Mouse (Mus musculus) forebrain, embryonic 10.5 days (tissue): ENCODE results near the gene Tctex1d4. TPM values are rescaled to one million over a fixed set of nuclear protein-coding genes. Genes with fewer than 3 reads are reported as not detected.

Experiments
- DNase-seq: peaks from one replicate; pipeline ENCODE4 v3.0.0-alpha.2; 2017; ENCODE audit warnings: low spot score; ENCODE audit errors: extremely low spot score
- H3K27ac ChIP-seq: fragments of 300-500 bp; sonication (generic); 2 replicates; pipeline ENCODE4 v1.5.1; 2016; ENCODE audit warnings: mild to moderate bottlenecking
- H3K27me3 ChIP-seq: fragments of 300-500 bp; sonication (generic); 2 replicates; pipeline ENCODE4 v1.6.1; 2016; ENCODE audit warnings: mild to moderate bottlenecking; ENCODE audit not compliant: poor library complexity, severe bottlenecking
- H3K36me3 ChIP-seq: fragments of 300-500 bp; sonication (generic); replicated peaks from 2 replicates; pipeline ENCODE4 v1.6.1; 2016; ENCODE audit warnings: mild to moderate bottlenecking, moderate library complexity
- H3K4me1 ChIP-seq: fragments of 300-500 bp; sonication (generic); 2 replicates; pipeline ENCODE4 v1.6.1; 2016
- H3K4me3 ChIP-seq: fragments of 300-500 bp; sonication (generic); 2 replicates; pipeline ENCODE4 v1.5.1; 2016; ENCODE audit warnings: mild to moderate bottlenecking, moderate library complexity
- H3K9me3 ChIP-seq: fragments of 300-500 bp; sonication (generic); 2 replicates; pipeline ENCODE4 v1.6.1; 2016; ENCODE audit warnings: mild to moderate bottlenecking, moderate library complexity
- WGBS: fragments of 180-500 bp; shearing (Covaris S2); methylation state at CpG from one replicate; pipeline ENCODE4 v1.1.7; 2016; 5-methylcytosine and 5-hydroxymethylcytosine counted together
- polyA plus RNA-seq: library from polyadenylated mRNA; unstranded; fragments of >200 nt; fragmentation: Nextera tagmentation; extraction: Ambion mirVana; gene quantifications from 2 replicates; pipeline ENCODE4 v1.2.1, GENCODE M21; 2016

The Tctex1d4 gene
- polyA plus RNA-seq, 1 experiment from 2014 or later, result not detected

DNA sequence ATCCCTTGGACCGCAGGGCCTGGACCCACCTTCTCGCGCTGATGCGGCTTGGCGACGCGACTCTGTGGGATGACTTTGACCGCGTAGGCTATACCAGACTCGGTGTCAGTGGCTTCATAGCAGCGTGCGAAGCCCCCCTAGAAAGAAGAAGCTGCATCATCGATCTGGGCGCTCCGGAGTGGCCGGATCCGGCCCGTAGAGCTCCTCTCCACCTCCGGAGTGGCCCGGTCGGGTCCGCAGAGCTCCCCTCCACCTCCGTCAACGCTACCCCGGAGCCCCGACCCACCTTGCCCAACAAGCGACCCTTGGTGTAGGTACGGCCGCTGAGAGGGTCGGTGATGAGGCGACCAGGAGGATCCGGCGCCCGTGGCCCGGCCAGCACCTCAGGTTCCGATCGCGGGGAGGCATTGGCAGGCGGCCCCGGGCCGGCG is 6.8 kb downstream of the Tctex1d4 start:
- H3K4me1 ChIP-seq, result peaks cover 67% of the 10 kb centered on the region

GRCm38 (mm10) chr4:117133817-117134600 is 7.4 kb downstream of the Tctex1d4 start, which contains the start of gene Plk3:
Plk3 (minus strand) TSS chr4:117133963.
- 2% methylated on average over 41 of the region's 48 CpGs for WGBS
- peak within 1 kb of the TSS; percentile 92 for H3K4me3 ChIP-seq
- peaks cover 55% of the 10 kb centered on the region for H3K27me3 ChIP-seq
- H3K27ac ChIP-seq, result peak within 1 kb of the TSS; percentile 86
- no peaks in the 10 kb centered on the region for H3K9me3 ChIP-seq
- peaks cover 16% of the 10 kb centered on the region for H3K36me3 ChIP-seq
- DNase-seq, result peak; percentile 95
- peaks cover 73% of the 10 kb centered on the region for H3K4me1 ChIP-seq

More for the DNA sequence above, 6.8 kb downstream of the Tctex1d4 start:
- Histone ChIP-seq H3K36me3 (peaks cover 22% of the 10 kb centered on the region), H3K4me3 (peak overlapping the region; percentile 92), H3K27me3 (peaks cover 61% of the 10 kb centered on the region), H3K9me3 (no peaks in the 10 kb centered on the region), H3K27ac (peak overlapping the region; percentile 86)
- 1% methylated on average over 42 of the region's 42 CpGs for WGBS
- peak; percentile 52 for DNase-seq

DNA sequence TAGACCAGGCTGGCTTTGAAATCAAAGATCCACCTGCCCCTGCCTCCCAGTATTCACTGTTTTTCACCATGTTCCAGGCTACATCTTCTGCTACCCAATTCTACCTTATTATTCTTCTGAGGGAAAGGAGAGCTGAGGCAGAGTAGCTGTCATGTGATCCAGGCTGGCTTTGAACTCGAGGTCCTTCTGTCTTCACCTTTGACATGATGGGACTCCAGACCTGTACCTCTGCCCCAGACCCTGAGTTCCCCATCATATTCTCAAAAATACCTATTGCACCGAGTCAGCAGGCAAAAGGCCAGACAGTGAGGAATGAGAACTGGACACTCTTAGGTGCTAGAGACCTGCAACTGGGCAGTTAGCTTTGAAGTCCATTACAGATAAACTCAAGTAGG is 8.0 kb downstream of the Tctex1d4 start:
- 34% methylated on average over 2 of the region's 2 CpGs for WGBS
- peaks cover 50% of the 10 kb centered on the region for H3K27me3 ChIP-seq
- no peaks in the 10 kb centered on the region for H3K9me3 ChIP-seq
- H3K4me3 ChIP-seq, result peak overlapping the region; percentile 92; the same call in 1 of the 2 replicates
- no peak for DNase-seq
- H3K36me3 ChIP-seq, result peaks cover 10% of the 10 kb centered on the region
- H3K27ac ChIP-seq, result peak overlapping the region; percentile 86; the same call in 1 of the 2 replicates
- peaks cover 76% of the 10 kb centered on the region for H3K4me1 ChIP-seq

GRCm38 (mm10) chr4:117136034-117136433 is 9.4 kb downstream of the Tctex1d4 start:
- H3K4me1 ChIP-seq, result peaks cover 62% of the 10 kb centered on the region
- H3K36me3 ChIP-seq, result no peaks in the 10 kb centered on the region
- peaks cover 36% of the 10 kb centered on the region for H3K27me3 ChIP-seq
- DNase-seq, result no peak
- whole genome bisulfite sequencing, result 32% methylated on average over 8 of the region's 8 CpGs
- H3K4me3 ChIP-seq, result no peak overlapping the region
- no peaks in the 10 kb centered on the region for H3K9me3 ChIP-seq
- H3K27ac ChIP-seq, result no peak overlapping the region

DNA sequence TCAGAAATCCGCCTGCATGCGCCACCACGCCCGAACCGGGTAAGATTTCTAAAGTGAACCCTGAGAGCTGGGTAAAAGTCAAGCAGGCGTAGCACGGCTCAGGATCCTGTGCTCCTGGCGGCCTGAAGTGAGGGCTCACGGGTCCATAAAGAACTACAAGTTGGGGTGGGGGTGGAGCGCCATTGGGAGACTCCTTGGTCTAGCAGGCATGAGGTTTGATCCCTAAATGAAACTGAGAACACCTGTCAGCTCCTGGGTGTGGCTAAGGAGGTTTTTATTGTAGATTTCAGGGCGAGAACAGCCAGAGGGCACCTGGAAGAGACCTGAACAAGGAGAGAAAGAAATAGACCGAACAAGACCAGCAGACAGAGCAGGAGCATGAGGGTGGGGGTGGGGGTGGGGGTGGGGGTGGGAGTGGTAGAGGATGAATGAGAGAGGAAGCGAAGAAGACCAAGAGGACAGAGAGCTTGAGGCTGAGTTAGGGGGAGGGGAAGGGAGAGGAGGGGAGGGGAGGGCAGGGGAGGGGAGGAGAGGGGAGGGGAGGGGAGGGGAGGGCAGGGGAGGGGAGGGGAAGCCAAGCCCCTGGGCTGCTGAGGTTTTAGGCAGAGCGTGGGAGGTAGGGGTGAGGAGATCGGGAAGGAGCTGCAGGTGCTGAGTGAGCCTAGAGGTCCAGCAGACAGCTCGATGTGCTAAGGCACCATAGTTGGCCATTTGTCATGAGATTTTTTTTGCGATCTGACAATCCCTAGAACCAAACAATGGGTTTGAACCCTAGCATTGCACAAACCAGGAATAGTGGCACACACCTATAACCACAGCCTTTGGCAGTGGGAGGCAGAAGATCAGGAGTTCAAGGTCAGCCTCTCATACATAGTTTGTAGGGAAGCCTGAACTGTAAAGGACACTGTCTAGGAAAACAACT is 12.0 kb downstream of the Tctex1d4 start:
- peak overlapping the region; percentile 48; the same call in 1 of the 2 replicates for H3K27ac ChIP-seq

GRCm38 (mm10) chr4:117139217-117139612 is 12.6 kb downstream of the Tctex1d4 start:
- peaks cover 11% of the 10 kb centered on the region; the same call in 1 of the 2 replicates for H3K27me3 ChIP-seq
- H3K36me3 ChIP-seq, result no peaks in the 10 kb centered on the region
- 3% methylated on average over 2 of the region's 2 CpGs for WGBS
- no peak for DNase-seq
- H3K4me1 ChIP-seq, result peaks cover 32% of the 10 kb centered on the region
- H3K4me3 ChIP-seq, result no peak overlapping the region
- H3K27ac ChIP-seq, result peak overlapping the region; percentile 48; the same call in 1 of the 2 replicates
- no peaks in the 10 kb centered on the region for H3K9me3 ChIP-seq

More for the DNA sequence above, 12.0 kb downstream of the Tctex1d4 start:
- Histone ChIP-seq H3K4me1 (peaks cover 37% of the 10 kb centered on the region), H3K9me3 (no peaks in the 10 kb centered on the region), H3K36me3 (no peaks in the 10 kb centered on the region), H3K4me3 (no peak overlapping the region), H3K27me3 (peaks cover 11% of the 10 kb centered on the region)
- no peak for DNase-seq
- WGBS, result 76% methylated on average over 16 of the region's 17 CpGs

- Histone ChIP-seq H3K9me3 (no peaks in the 10 kb centered on the region), H3K36me3 (no peaks in the 10 kb centered on the region), H3K4me3 (no peak overlapping the region), H3K4me1 (peaks cover 20% of the 10 kb centered on the region), H3K27ac (no peak overlapping the region), H3K27me3 (peaks cover 7% of the 10 kb centered on the region; the same call in 1 of the 2 replicates)
- no peak for DNase-seq
- WGBS, result 45% methylated on average over 4 of the region's 4 CpGs
Measured at GRCm38 (mm10) chr4:117140613-117141012, 14.0 kb downstream of the Tctex1d4 start.

- peaks cover 14% of the 10 kb centered on the region for H3K4me1 ChIP-seq
- 75% methylated on average over 7 of the region's 7 CpGs for WGBS
- H3K9me3 ChIP-seq, result no peaks in the 10 kb centered on the region
- H3K36me3 ChIP-seq, result peaks cover 4% of the 10 kb centered on the region
- H3K27ac ChIP-seq, result no peak overlapping the region
- no peak overlapping the region for H3K4me3 ChIP-seq
- DNase-seq, result no peak
- H3K27me3 ChIP-seq, result no peaks in the 10 kb centered on the region
Measured at GRCm38 (mm10) chr4:117143023-117143422, 16.4 kb downstream of the Tctex1d4 start.

- no peak overlapping the region for H3K27ac ChIP-seq
- no peak for DNase-seq
- WGBS, result 91% methylated on average over 13 of the region's 13 CpGs
Measured at GRCm38 (mm10) chr4:117145248-117145647, 18.7 kb downstream of the Tctex1d4 start.

GRCm38 (mm10) chr4:117146176-117146575 is 19.6 kb downstream of the Tctex1d4 start:
- no peaks in the 10 kb centered on the region for H3K27me3 ChIP-seq
- H3K4me3 ChIP-seq, result 0 out of 2 replicates have a peak overlapping the region, but pooled peaks have one; percentile 5
- H3K27ac ChIP-seq, result 0 out of 2 replicates have a peak overlapping the region, but pooled peaks have one; percentile 44
- peak; percentile 86 for DNase-seq
- H3K9me3 ChIP-seq, result no peaks in the 10 kb centered on the region
- H3K4me1 ChIP-seq, result 0 out of 2 replicates have a peak, but pooled peaks cover 4% of the 10 kb centered on the region
- peaks cover 36% of the 10 kb centered on the region for H3K36me3 ChIP-seq
- WGBS, result 30% methylated on average over 15 of the region's 15 CpGs

More at GRCm38 (mm10) chr4:117145248-117145647, 18.7 kb downstream of the Tctex1d4 start:
- Histone ChIP-seq H3K4me3 (no peak overlapping the region), H3K27me3 (no peaks in the 10 kb centered on the region), H3K36me3 (peaks cover 26% of the 10 kb centered on the region), H3K9me3 (no peaks in the 10 kb centered on the region), H3K4me1 (0 out of 2 replicates have a peak, but pooled peaks cover 4% of the 10 kb centered on the region)

- 90% methylated on average over 18 of the region's 18 CpGs for WGBS
Measured at GRCm38 (mm10) chr4:117148047-117148713, 21.6 kb downstream of the Tctex1d4 start.

GRCm38 (mm10) chr4:117148815-117149214 is 22.2 kb downstream of the Tctex1d4 start:
- Histone ChIP-seq H3K4me3 (no peak overlapping the region), H3K27me3 (no peaks in the 10 kb centered on the region), H3K36me3 (peaks cover 61% of the 10 kb centered on the region), H3K27ac (no peak overlapping the region), H3K4me1 (peaks cover 16% of the 10 kb centered on the region), H3K9me3 (no peaks in the 10 kb centered on the region)
- no peak for DNase-seq
- WGBS, result 79% methylated on average over 24 of the region's 24 CpGs

More at GRCm38 (mm10) chr4:117148047-117148713, 21.6 kb downstream of the Tctex1d4 start:
- Histone ChIP-seq H3K9me3 (no peaks in the 10 kb centered on the region), H3K4me3 (no peak overlapping the region), H3K36me3 (peaks cover 54% of the 10 kb centered on the region), H3K27me3 (no peaks in the 10 kb centered on the region), H3K4me1 (peaks cover 10% of the 10 kb centered on the region), H3K27ac (no peak overlapping the region)
- no peak for DNase-seq
